Mouse (Mus musculus) intestine, embryonic 14.5 days (tissue): ENCODE measurements around the gene Snx1. TPM values are rescaled to one million over a fixed set of nuclear protein-coding genes. Genes with fewer than 3 reads are reported as not detected.

Source experiments
- ATAC-seq: fragments of 200-750 bp; cut with Nextera tagmentation; replicated peaks from 2 replicates; pipeline ENCODE4 v1.8.0; 2017; ENCODE audit warnings: low read depth, moderate number of reproducible peaks, moderate TSS enrichment, moderate library complexity; ENCODE audit not compliant: low FRiP score, low TSS enrichment
- DNase-seq: peaks from one replicate; pipeline ENCODE4 v3.0.0-alpha.2; 2018; ENCODE audit warnings: low spot score
- H3K27ac ChIP-seq: fragments of 300-500 bp; sonication (generic); 2 replicates; pipeline ENCODE4 v1.5.1; 2014; ENCODE audit warnings: low read depth, mild to moderate bottlenecking, control low read depth
- H3K27me3 ChIP-seq: fragments of 300-500 bp; sonication (generic); replicated peaks from 2 replicates; pipeline ENCODE4 v1.6.1; 2014; ENCODE audit warnings: low read length, control low read depth; ENCODE audit not compliant: control insufficient read depth, insufficient read depth
- H3K36me3 ChIP-seq: fragments of 300-500 bp; sonication (generic); 2 replicates; pipeline ENCODE4 v1.6.1; 2014; ENCODE audit warnings: low read length, control low read depth; ENCODE audit not compliant: control insufficient read depth, insufficient read depth
- H3K4me1 ChIP-seq: fragments of 300-500 bp; sonication (generic); replicated peaks from 2 replicates; pipeline ENCODE4 v1.6.1; 2014; ENCODE audit warnings: low read length, control low read depth, mixed read lengths; ENCODE audit not compliant: control insufficient read depth, insufficient read depth
- H3K4me2 ChIP-seq: fragments of 300-500 bp; sonication (generic); 2 replicates; pipeline ENCODE4 v1.6.1; 2014; ENCODE audit warnings: low read length
- H3K4me3 ChIP-seq: fragments of 300-500 bp; sonication (generic); 2 replicates; pipeline ENCODE4 v1.5.1; 2014; ENCODE audit warnings: low read depth, low read length, control low read depth, mixed read lengths
- H3K9ac ChIP-seq: fragments of 300-500 bp; sonication (generic); 2 replicates; pipeline ENCODE4 v1.6.1; 2014; ENCODE audit warnings: mild to moderate bottlenecking, low read length
- H3K9me3 ChIP-seq: fragments of 300-500 bp; sonication (generic); 2 replicates; pipeline ENCODE4 v1.6.1; 2016; ENCODE audit warnings: low read length, control low read depth; ENCODE audit not compliant: control insufficient read depth
- WGBS: fragments of 180-500 bp; shearing (Covaris S2); extraction: QIAGEN DNeasy Blood & Tissue Kit; methylation state at CpG from one replicate; pipeline ENCODE4 v1.1.7; 2014; 5-methylcytosine and 5-hydroxymethylcytosine counted together
- polyA plus RNA-seq: library from polyadenylated mRNA; unstranded; fragments of >200 nt; fragmentation: Nextera tagmentation; extraction: Ambion mirVana; gene quantifications from 2 replicates; pipeline ENCODE4 v1.2.1, GENCODE M21; 2014

Gene Snx1
- polyA plus RNA-seq, 1 experiment from 2014 or later = 136 TPM

GRCm38 (mm10) chr9:66091327-66092231 is 34.8 kb downstream of the Snx1 start:
- Histone ChIP-seq H3K4me3 (no peak overlapping the region), H3K4me2 (no peak overlapping the region), H3K4me1 (no peaks in the 10 kb centered on the region), H3K27ac (no peak overlapping the region), H3K36me3 (peaks cover 97% of the 10 kb centered on the region), H3K27me3 (no peaks in the 10 kb centered on the region), H3K9ac (no peak overlapping the region), H3K9me3 (no peaks in the 10 kb centered on the region)
- DNase-seq = no peak
- 43% methylated on average over 6 of the region's 6 CpGs for WGBS
- ATAC-seq = no peak

- Histone ChIP-seq H3K4me3 (no peak overlapping the region), H3K4me1 (no peaks in the 10 kb centered on the region), H3K9ac (no peak overlapping the region), H3K4me2 (no peak overlapping the region), H3K27ac (no peak overlapping the region), H3K9me3 (no peaks in the 10 kb centered on the region), H3K36me3 (peaks cover 92% of the 10 kb centered on the region), H3K27me3 (no peaks in the 10 kb centered on the region)
- ATAC-seq (no peak), DNase-seq (no peak)
- 84% methylated on average over 13 of the region's 13 CpGs for WGBS
These were observed 35.7 kb downstream of the Snx1 start for GRCm38 (mm10) chr9:66090593-66091244.

- Histone ChIP-seq H3K9me3 (no peaks in the 10 kb centered on the region), H3K27me3 (no peaks in the 10 kb centered on the region), H3K9ac (no peak overlapping the region), H3K36me3 (peaks cover 69% of the 10 kb centered on the region), H3K4me3 (no peak overlapping the region), H3K27ac (no peak overlapping the region), H3K4me2 (no peak overlapping the region), H3K4me1 (no peaks in the 10 kb centered on the region)
- DNase-seq = peak; percentile 66
- no peak for ATAC-seq
- 44% methylated on average over 4 of the region's 4 CpGs for WGBS
These were observed 38.0 kb downstream of the Snx1 start for GRCm38 (mm10) chr9:66088411-66088810.

GRCm38 (mm10) chr9:66087062-66087461 is 39.3 kb downstream of the Snx1 start:
- WGBS = 94% methylated on average over 7 of the region's 7 CpGs
- Histone ChIP-seq H3K36me3 (peaks cover 55% of the 10 kb centered on the region), H3K9ac (no peak overlapping the region)

GRCm38 (mm10) chr9:66084171-66084570 is 42.2 kb downstream of the Snx1 start:
- Histone ChIP-seq H3K4me2 (no peak overlapping the region), H3K27ac (no peak overlapping the region), H3K9ac (no peak overlapping the region), H3K4me1 (no peaks in the 10 kb centered on the region), H3K9me3 (no peaks in the 10 kb centered on the region), H3K27me3 (no peaks in the 10 kb centered on the region), H3K4me3 (no peak overlapping the region), H3K36me3 (peaks cover 29% of the 10 kb centered on the region)
- WGBS = 84% methylated on average over 3 of the region's 3 CpGs
- DNase-seq (no peak), ATAC-seq (no peak)

More at GRCm38 (mm10) chr9:66087062-66087461, 39.3 kb downstream of the Snx1 start:
- Histone ChIP-seq H3K27me3 (no peaks in the 10 kb centered on the region), H3K4me3 (no peak overlapping the region), H3K4me1 (no peaks in the 10 kb centered on the region), H3K9me3 (no peaks in the 10 kb centered on the region), H3K27ac (no peak overlapping the region), H3K4me2 (no peak overlapping the region)
- no peak for ATAC-seq
- no peak for DNase-seq

GRCm38 (mm10) chr9:66081999-66082398 is 44.4 kb downstream of the Snx1 start:
- Histone ChIP-seq H3K9ac (no peak overlapping the region), H3K27me3 (no peaks in the 10 kb centered on the region), H3K4me2 (no peak overlapping the region), H3K4me3 (no peak overlapping the region), H3K4me1 (0 out of 2 replicates have a peak, but pooled peaks cover 7% of the 10 kb centered on the region), H3K27ac (no peak overlapping the region), H3K36me3 (peaks cover 8% of the 10 kb centered on the region), H3K9me3 (no peaks in the 10 kb centered on the region)
- ATAC-seq (no peak), DNase-seq (no peak)
- WGBS = 76% methylated on average over 4 of the region's 4 CpGs

GRCm38 (mm10) chr9:66080804-66081459 is 45.5 kb downstream of the Snx1 start:
- no peaks in the 10 kb centered on the region for H3K9me3 ChIP-seq
- 74% methylated on average over 3 of the region's 3 CpGs for WGBS
- no peak overlapping the region for H3K27ac ChIP-seq
- no peak overlapping the region for H3K4me2 ChIP-seq
- H3K36me3 ChIP-seq = no peaks in the 10 kb centered on the region
- no peak overlapping the region for H3K4me3 ChIP-seq
- ATAC-seq (no peak), DNase-seq (no peak)
- no peaks in the 10 kb centered on the region for H3K27me3 ChIP-seq
- 0 out of 2 replicates have a peak, but pooled peaks cover 7% of the 10 kb centered on the region for H3K4me1 ChIP-seq
- H3K9ac ChIP-seq = no peak overlapping the region

- DNase-seq = no peak
- Histone ChIP-seq H3K36me3 (no peaks in the 10 kb centered on the region), H3K27me3 (no peaks in the 10 kb centered on the region), H3K9me3 (peaks cover 4% of the 10 kb centered on the region; the same call in 1 of the 2 replicates), H3K4me3 (no peak overlapping the region), H3K9ac (no peak overlapping the region), H3K27ac (no peak overlapping the region), H3K4me2 (peak overlapping the region; percentile 29), H3K4me1 (0 out of 2 replicates have a peak, but pooled peaks cover 7% of the 10 kb centered on the region)
- ATAC-seq = peak; percentile 50; the same call in 1 of the 2 replicates
- WGBS = 5% methylated on average over 14 of the region's 14 CpGs
These were observed 47.9 kb downstream of the Snx1 start for GRCm38 (mm10) chr9:66078493-66078892.
